Comparison of ENCODE assay signal across 11 mouse cellular contexts in the genomic region with DNA sequence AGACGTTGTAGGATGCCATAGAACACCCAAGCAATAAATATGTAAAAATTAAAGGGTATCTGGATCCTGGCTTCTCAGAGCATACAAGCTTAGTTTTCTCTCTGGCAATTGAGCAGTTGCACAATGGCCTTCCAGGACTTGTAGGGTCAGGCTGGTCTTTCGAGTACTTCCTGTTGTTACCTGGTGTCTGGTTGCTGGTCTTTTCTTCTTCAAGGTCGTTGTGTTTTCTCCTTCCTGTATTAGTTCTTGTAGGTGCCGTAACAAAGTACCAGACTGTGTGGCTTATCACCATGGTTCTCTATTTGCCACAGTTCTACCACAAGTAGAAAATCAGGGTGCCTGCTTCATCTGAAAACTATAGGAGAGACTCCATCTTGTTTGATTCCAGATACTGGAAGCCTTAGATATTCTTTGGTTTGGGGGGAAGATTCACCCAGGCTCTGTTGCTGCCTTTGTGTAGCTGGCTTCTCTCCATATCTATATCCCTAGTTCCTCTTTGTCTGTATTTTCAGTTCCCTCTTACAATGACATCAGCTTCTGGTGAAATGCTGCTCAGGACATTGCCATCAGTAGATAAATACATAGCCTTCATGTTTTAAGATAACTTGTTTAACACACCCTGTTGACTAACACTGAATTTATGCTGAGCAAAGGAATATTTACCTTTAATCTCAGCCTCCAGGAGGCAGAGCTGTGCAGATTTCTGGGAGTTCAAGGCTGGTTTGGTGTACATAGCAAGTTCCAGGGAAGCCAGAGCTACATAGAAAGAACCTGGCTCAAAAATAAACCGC. TPM values are rescaled to one million over a fixed set of nuclear protein-coding genes. Genes with fewer than 3 reads are reported as not detected.
DNase-seq lines count a peak whose midpoint lies in the region; ATAC-seq and TF ChIP-seq lines count a peak whose summit lies in the region.
"Had no signal": no experiment of that assay in that cellular context is flagged by ENCODE, and none has a peak within 500 bp of the region (broad histone marks: within the 10 kb centered on the region; RNA-seq: fewer than 3 reads in every experiment).

No protein-coding gene starts in this region.

- no peaks in the 10 kb centered on the region for H3K36me3 ChIP-seq in intestine, embryonic 16.5 days (ENCODE audit: control insufficient read depth, insufficient read depth, low read length)
- H3K36me3 ChIP-seq in intestine, embryonic 15.5 days: no peaks in the 10 kb centered on the region
- H3K36me3 ChIP-seq in CH12.LX (replicated peaks in 1 of 2; ENCODE audit: control insufficient read depth in 1 of 2, insufficient read depth in 1 of 2, low read length in 1 of 2): peaks cover 7 to 42% of the 10 kb centered on the region in 2 experiments
- H3K36me3 ChIP-seq in forebrain, embryonic 12.5 days (replicated peaks): no peaks in the 10 kb centered on the region; the same call in 1 of the 2 replicates
- H3K36me3 ChIP-seq: hindbrain, embryonic 15.5 days had no signal

- peaks cover 6% of the 10 kb centered on the region for H3K4me1 ChIP-seq in intestine, embryonic 16.5 days (ENCODE audit: control insufficient read depth, insufficient read depth, low read length)
- H3K4me1 ChIP-seq in intestine, embryonic 15.5 days (replicated peaks): 0 out of 2 replicates have a peak, but pooled peaks cover 2% of the 10 kb centered on the region
- peaks cover 23 to 75% of the 10 kb centered on the region in 2 experiments for H3K4me1 ChIP-seq in CH12.LX (ENCODE audit: control insufficient read depth in 1 of 2, insufficient read depth in 2 of 2)
- no peaks in the 10 kb centered on the region for H3K4me1 ChIP-seq in forebrain, embryonic 12.5 days
- H3K4me1 ChIP-seq: embryonic facial prominence, embryonic 15.5 days; hindbrain, embryonic 15.5 days had no signal

- TF ChIP-seq POLR2A in CH12.LX (IDR thresholded peaks at IDR 0.05; ENCODE audit: low read depth, low read length): no peak

- peaks cover 53% of the 10 kb centered on the region for H3K79me2 ChIP-seq in CH12.LX (replicated peaks; ENCODE audit: control insufficient read depth, extremely low read depth, insufficient read depth, poor library complexity, severe bottlenecking)

- peak in 1 of 2 experiments; percentile 25; a peak in 2 of 4 replicates for TF ChIP-seq CTCF in CH12.LX (conservative IDR thresholded peaks at IDR 0.05 in 1 of 2, IDR thresholded peaks at IDR 0.05 in 1 of 2; ENCODE audit: low read depth in 2 of 2, low read length in 2 of 2)

- H3K27ac ChIP-seq in intestine, embryonic 16.5 days (ENCODE audit: low read length): 0 out of 2 replicates have a peak overlapping the region, but pooled peaks have one; percentile 0
- no peak overlapping the region for H3K27ac ChIP-seq in intestine, embryonic 15.5 days
- H3K27ac ChIP-seq in CH12.LX (ENCODE audit: insufficient read depth, low read depth): no peak overlapping the region; the same call in 1 of the 2 replicates
- H3K27ac ChIP-seq in forebrain, embryonic 12.5 days: no peak overlapping the region
- H3K27ac ChIP-seq: embryonic facial prominence, embryonic 15.5 days; hindbrain, embryonic 15.5 days had no signal

- ATAC-seq in intestine, embryonic 16.5 days: peak; percentile 29; the same call in 1 of the 2 replicates
- no peak for ATAC-seq in intestine, embryonic 15.5 days
- ATAC-seq in granulocyte monocyte progenitor cell, adult 5-6 weeks (replicated peaks; ENCODE audit: poor library complexity, severe bottlenecking): peak; percentile 80
- ATAC-seq in monocyte, adult 5-6 weeks (replicated peaks; ENCODE audit: insufficient number of reproducible peaks, low FRiP score, low TSS enrichment, poor library complexity, severe bottlenecking): peak; percentile 84
- ATAC-seq in forebrain, embryonic 12.5 days (ENCODE audit: low FRiP score): no peak

- TF ChIP-seq EP300 in CH12.LX (IDR thresholded peaks at IDR 0.05; ENCODE audit: low read length): peak; percentile 89

- in situ Hi-C loops in CH12.LX (cut with MboI; ENCODE audit: low pct_ligation_motif_present, low pct_unique_long_range_greater_than_20kb, low sequenced_read_pairs): loop anchor here (5.0 kb wide), 1 partner anchor 42 kb away; no protein-coding TSS in a partner anchor

- H3K9ac ChIP-seq in intestine, embryonic 16.5 days (ENCODE audit: low read depth, low read length): no peak overlapping the region
- no peak overlapping the region for H3K9ac ChIP-seq in intestine, embryonic 15.5 days
- no peak overlapping the region for H3K9ac ChIP-seq in CH12.LX (ENCODE audit: insufficient read depth, low read depth)
- no peak overlapping the region for H3K9ac ChIP-seq in forebrain, embryonic 12.5 days
- H3K9ac ChIP-seq: embryonic facial prominence, embryonic 15.5 days; hindbrain, embryonic 15.5 days had no signal

- no peak overlapping the region for H3K4me2 ChIP-seq in intestine, embryonic 16.5 days (ENCODE audit: low read depth, low read length)
- H3K4me2 ChIP-seq in intestine, embryonic 15.5 days (replicated peaks): no peak overlapping the region
- no peak overlapping the region; the same call in 1 of the 2 replicates for H3K4me2 ChIP-seq in CH12.LX (ENCODE audit: insufficient read depth, low read depth, poor library complexity, severe bottlenecking)
- no peak overlapping the region for H3K4me2 ChIP-seq in forebrain, embryonic 12.5 days
- H3K4me2 ChIP-seq: embryonic facial prominence, embryonic 15.5 days; hindbrain, embryonic 15.5 days had no signal

- TF ChIP-seq RAD21 in CH12.LX (IDR thresholded peaks at IDR 0.05; ENCODE audit: low read depth, low read length): peak; percentile 9

- WGBS in intestine, embryonic 16.5 days: 78% methylated on average over 5 of the region's 5 CpGs
- WGBS in intestine, embryonic 15.5 days: 79% methylated on average over 5 of the region's 5 CpGs
- WGBS in forebrain, embryonic 12.5 days: 93% methylated on average over 5 of the region's 5 CpGs

- peak; percentile 49 for DNase-seq in CH12.LX (ENCODE audit: extremely low read depth)
- no peak for DNase-seq in testis, postnatal 10 days (ENCODE audit: low spot score)
- no peak for DNase-seq in frontal cortex, postnatal 10 days (ENCODE audit: low spot score in 2 of 2)
- DNase-seq: cerebellum, postnatal 10 days had no signal

- no peaks in the 10 kb centered on the region for H3K9me3 ChIP-seq in intestine, embryonic 16.5 days (ENCODE audit: control insufficient read depth, low read length)
- H3K9me3 ChIP-seq in intestine, embryonic 15.5 days: no peaks in the 10 kb centered on the region
- H3K9me3 ChIP-seq in CH12.LX (replicated peaks; ENCODE audit: low read length): peaks cover 3% of the 10 kb centered on the region
- H3K9me3 ChIP-seq in forebrain, embryonic 12.5 days: no peaks in the 10 kb centered on the region
- H3K9me3 ChIP-seq: embryonic facial prominence, embryonic 15.5 days; hindbrain, embryonic 15.5 days had no signal

- dilution Hi-C loops in CH12.LX (cut with MboI; ENCODE audit: extremely low pct_ligation_motif_present, extremely low pct_unique_long_range_greater_than_20kb, low sequenced_read_pairs): no loop called here

- no peak overlapping the region for H3K4me3 ChIP-seq in intestine, embryonic 16.5 days (ENCODE audit: low read length)
- H3K4me3 ChIP-seq in intestine, embryonic 15.5 days (replicated peaks): no peak overlapping the region
- H3K4me3 ChIP-seq in CH12.LX (replicated peaks in 1 of 3; ENCODE audit: low read depth in 2 of 3, low read length in 2 of 3, poor library complexity in 1 of 3): no peak overlapping the region
- no peak overlapping the region for H3K4me3 ChIP-seq in forebrain, embryonic 12.5 days (replicated peaks)
- H3K4me3 ChIP-seq: embryonic facial prominence, embryonic 15.5 days; hindbrain, embryonic 15.5 days had no signal

- no peaks in the 10 kb centered on the region for H3K27me3 ChIP-seq in intestine, embryonic 16.5 days (replicated peaks; ENCODE audit: control insufficient read depth, insufficient read depth, low read length)
- H3K27me3 ChIP-seq in intestine, embryonic 15.5 days (replicated peaks): no peaks in the 10 kb centered on the region
- no peaks in the 10 kb centered on the region for H3K27me3 ChIP-seq in CH12.LX (replicated peaks)
- no peaks in the 10 kb centered on the region for H3K27me3 ChIP-seq in forebrain, embryonic 12.5 days
- H3K27me3 ChIP-seq: embryonic facial prominence, embryonic 15.5 days; hindbrain, embryonic 15.5 days had no signal

TF ChIP-seq in CH12.LX, 34 proteins besides CTCF, POLR2A, EP300 and RAD21:
- TF ChIP-seq JUN (IDR thresholded peaks at IDR 0.05; ENCODE audit: insufficient read depth, low read depth, low read length): peak; percentile 51; the same call in 1 of the 2 replicates
- TF ChIP-seq TCF12 (IDR thresholded peaks at IDR 0.05; ENCODE audit: low read depth, low read length): no peak
- TF ChIP-seq IRF4 (IDR thresholded peaks at IDR 0.05; ENCODE audit: low read depth, low read length): peak; percentile 81
- TF ChIP-seq MAFK (IDR thresholded peaks at IDR 0.05; ENCODE audit: insufficient replicate concordance, low read length): peak; percentile 76; the same call in 1 of the 2 replicates
- peak; percentile 17; the same call in 1 of the 2 replicates for TF ChIP-seq SMC3 (IDR thresholded peaks at IDR 0.05; ENCODE audit: low read depth, low read length)
TF ChIP-seq in CH12.LX: peak in this region for 4.

RNA-seq across cellular contexts. Expression of a gene that starts 49.8 kb away (rescaled TPM):
- polyA plus RNA-seq in intestine, embryonic 16.5 days (2015; fragmentation: Nextera tagmentation; extraction: Ambion mirVana): 23.4 and 29.0 TPM in 2 replicates
- 26.6 and 34.7 TPM in 2 replicates for polyA plus RNA-seq in intestine, embryonic 15.5 days (2015; fragmentation: Nextera tagmentation; extraction: Ambion mirVana)
- total RNA-seq in CH12.LX (2012; rRNA removed): 9.1 and 10.2 TPM in 2 replicates
- 5.7 and 7.1 TPM in 2 replicates for total RNA-seq in CH12.LX (2014; rRNA removed)
- polyA plus RNA-seq in CH12.LX (2012; ENCODE audit: insufficient read length, low read depth): 37.4 and 47.3 TPM in 2 replicates
- 48.8 and 67.9 TPM in 2 replicates for total RNA-seq in granulocyte monocyte progenitor cell, adult 5-6 weeks (2014; fragmentation: Nextera tagmentation)
- total RNA-seq in granulocyte monocyte progenitor cell, adult 5-6 weeks (2017): 12.6 and 20.4 TPM in 2 replicates
- 109 to 271 TPM (median 146 TPM) in 3 replicates for total RNA-seq in monocyte, adult 5-6 weeks (2017)
- polyA plus RNA-seq in forebrain, embryonic 12.5 days (2016; fragmentation: Nextera tagmentation; extraction: Ambion mirVana): 11.5 and 11.7 TPM in 2 replicates

Comparison
In these comparisons a context has a peak if more than half of its experiments do, and no peak if none do; other contexts are left out.
1. ATAC-seq: peak in intestine, embryonic 16.5 days (single experiment), granulocyte monocyte progenitor cell, adult 5-6 weeks (single experiment) and monocyte, adult 5-6 weeks (single experiment); none in intestine, embryonic 15.5 days (single experiment) and forebrain, embryonic 12.5 days (single experiment).